Mouse (Mus musculus) retina, postnatal 1 day (tissue): ENCODE data around the gene Brat1.

Experiments
- DNase-seq: peaks from one replicate; pipeline ENCODE4 v3.0.0-alpha.2; 2012

The Brat1 gene

GRCm38 (mm10) chr5:140702618-140703175 lies 2.1 kb upstream of the Brat1 start:
- peak; percentile 12 for DNase-seq

- DNase-seq = no peak
These were observed 1.1 kb upstream of the Brat1 start for GRCm38 (mm10) chr5:140703480-140704377.

GRCm38 (mm10) chr5:140705501-140706171 lies 825 bp downstream of the Brat1 start:
- peak; percentile 10 for DNase-seq

- no peak for DNase-seq
These were observed 5.5 kb downstream of the Brat1 start for GRCm38 (mm10) chr5:140710315-140710714.

- no peak for DNase-seq
These were observed 6.2 kb downstream of the Brat1 start for GRCm38 (mm10) chr5:140711040-140711439.

GRCm38 (mm10) chr5:140720773-140721172 lies 16.0 kb downstream of the Brat1 start:
- no peak for DNase-seq

GRCm38 (mm10) chr5:140722121-140722520 lies 17.3 kb downstream of the Brat1 start:
- DNase-seq = no peak

- peak; percentile 65 for DNase-seq
These were observed 19.0 kb downstream of the Brat1 start, which contains the start of gene Amz1 for GRCm38 (mm10) chr5:140723822-140724221. Amz1 (plus strand) TSS chr5:140724127.

GRCm38 (mm10) chr5:140726062-140726839 lies 21.4 kb downstream of the Brat1 start:
- DNase-seq = no peak

- no peak for DNase-seq
These were observed 22.3 kb downstream of the Brat1 start for GRCm38 (mm10) chr5:140726946-140727740.

- DNase-seq = no peak
These were observed 26.4 kb downstream of the Brat1 start for GRCm38 (mm10) chr5:140731040-140731797.

- DNase-seq = no peak
These were observed 27.4 kb downstream of the Brat1 start for GRCm38 (mm10) chr5:140732195-140732594.

- no peak for DNase-seq
These were observed 28.5 kb downstream of the Brat1 start for GRCm38 (mm10) chr5:140733336-140733735.

GRCm38 (mm10) chr5:140735297-140735696 lies 30.5 kb downstream of the Brat1 start:
- DNase-seq = peak; percentile 53

- DNase-seq = no peak
These were observed 31.4 kb downstream of the Brat1 start for GRCm38 (mm10) chr5:140736166-140736565.

GRCm38 (mm10) chr5:140739813-140740212 lies 35.0 kb downstream of the Brat1 start:
- DNase-seq = no peak

- no peak for DNase-seq
These were observed 36.2 kb downstream of the Brat1 start for GRCm38 (mm10) chr5:140741040-140741439.

- peak; percentile 59 for DNase-seq
These were observed 37.1 kb downstream of the Brat1 start for GRCm38 (mm10) chr5:140741877-140742276.

- peak; percentile 26 for DNase-seq
These were observed 38.9 kb downstream of the Brat1 start for GRCm38 (mm10) chr5:140743706-140744131.

- DNase-seq = no peak
These were observed 43.6 kb downstream of the Brat1 start for GRCm38 (mm10) chr5:140748425-140748824.
